Mouse (Mus musculus) right cerebral cortex, postnatal 36 days (tissue): ENCODE measurements around the gene Prkag2.
"Not testable (repeated sequence)": the region's sequence is repeated elsewhere in the genome, so short reads cannot be mapped to it uniquely, and the experiment has no call there.

ENCODE experiments used
- DNase-seq, 2 experiments: peaks; one replicate each; pipeline ENCODE4 v3.0.0; 2022; ENCODE audit warnings: low spot score in 2 of 2, mixed read lengths in 1 of 2

Prkag2 gene

DNA sequence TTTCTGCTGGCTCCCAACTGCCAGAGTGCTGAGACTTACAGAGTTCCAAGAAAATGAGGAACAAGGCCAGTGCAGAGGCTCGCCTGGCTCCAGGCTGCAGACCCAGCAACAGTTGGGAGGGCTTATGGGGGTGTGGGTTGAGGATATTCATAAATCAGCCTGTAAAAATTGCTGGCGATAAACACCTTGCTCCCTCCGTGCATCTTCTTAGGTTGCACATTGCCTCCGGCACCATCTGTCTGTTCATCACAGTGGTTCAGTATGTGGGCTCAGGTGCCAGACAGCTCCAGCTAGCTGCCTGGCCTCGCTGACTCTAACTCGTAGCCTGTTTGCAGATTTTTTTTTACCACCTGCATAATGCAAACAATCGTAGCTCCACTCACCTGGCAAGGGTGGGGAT, 13.4 kb downstream of the Prkag2 start:
- peak; percentile 68 to 79 for DNase-seq

DNA sequence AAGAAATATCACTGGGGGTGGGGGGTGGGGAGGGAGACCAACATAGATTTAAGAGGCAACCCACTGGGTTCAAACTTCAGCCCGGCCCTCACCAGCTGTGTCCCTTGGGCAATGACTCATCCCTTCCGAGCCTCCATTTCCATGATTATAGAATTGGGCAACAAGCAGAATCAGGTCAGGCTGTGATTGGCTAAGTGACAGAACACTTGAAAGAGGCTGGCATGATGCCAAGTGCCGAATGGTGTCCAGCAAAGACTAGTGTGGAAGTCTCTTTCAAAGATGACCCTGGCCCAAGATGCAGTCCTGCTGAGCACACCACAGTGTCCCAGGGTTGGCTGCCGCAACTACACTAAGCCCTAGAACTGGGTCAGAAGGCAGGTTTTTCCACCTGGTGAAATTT, 14.2 kb downstream of the Prkag2 start:
- peak in 1 of 2 experiments; percentile 45 for DNase-seq

DNA sequence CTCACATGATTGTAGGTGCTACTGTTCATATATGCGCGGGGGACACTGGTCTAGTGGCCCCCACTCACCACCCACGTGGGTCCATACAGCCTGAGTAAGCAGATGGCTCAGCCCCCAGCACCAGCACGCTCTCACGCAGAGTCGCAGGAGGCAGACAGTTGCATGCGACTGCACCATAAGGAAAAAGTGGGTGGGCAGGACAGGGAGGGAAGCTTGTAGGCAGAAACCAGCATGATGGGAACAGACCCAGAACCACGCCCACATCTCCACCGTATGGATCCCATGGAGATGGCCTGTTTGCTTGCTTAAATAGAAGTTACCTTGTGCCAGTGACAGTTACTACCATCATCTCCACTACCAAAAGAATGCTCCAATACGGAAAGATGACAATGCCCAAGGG, 15.3 kb downstream of the Prkag2 start:
- DNase-seq: peak; percentile 89

DNA sequence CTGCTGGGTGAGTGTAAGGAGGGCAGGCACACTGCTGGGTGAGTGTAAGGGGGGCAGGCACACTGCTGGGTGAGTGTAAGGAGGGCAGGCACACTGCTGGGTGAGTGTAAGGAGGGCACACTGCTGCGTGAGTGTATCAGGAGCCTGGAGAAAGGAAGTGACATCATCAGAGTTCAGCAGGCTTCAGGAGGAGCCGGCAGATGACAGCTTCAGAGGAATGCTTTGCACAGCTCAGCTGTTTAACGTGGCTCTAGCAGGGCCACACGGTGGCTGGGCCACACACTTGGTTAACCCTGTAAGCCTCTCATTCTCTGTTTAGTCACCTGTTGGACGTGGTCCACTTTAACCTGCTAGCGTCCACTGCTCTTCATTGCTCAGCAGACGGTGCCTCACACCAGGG, 16.6 kb downstream of the Prkag2 start:
- no peak for DNase-seq

DNA sequence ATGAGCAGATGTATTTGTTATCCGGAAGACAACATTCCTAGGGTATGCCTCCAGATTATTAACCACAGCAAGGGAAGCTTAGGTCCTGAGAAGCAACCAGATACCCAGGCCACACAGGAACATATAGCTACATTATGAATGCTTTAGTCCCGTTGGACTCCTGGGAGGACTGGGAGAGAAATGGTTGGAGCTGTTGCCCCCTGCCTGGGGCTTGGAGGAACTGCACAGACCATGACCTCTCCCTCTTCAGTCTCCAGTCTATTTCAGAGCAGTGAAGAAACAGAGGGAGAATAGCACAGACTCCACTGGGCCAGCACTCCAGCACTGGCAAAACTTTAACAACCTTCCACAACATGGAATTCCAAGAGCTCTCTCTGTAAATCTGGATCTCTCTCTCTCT, 17.9 kb downstream of the Prkag2 start:
- DNase-seq: no peak

DNA sequence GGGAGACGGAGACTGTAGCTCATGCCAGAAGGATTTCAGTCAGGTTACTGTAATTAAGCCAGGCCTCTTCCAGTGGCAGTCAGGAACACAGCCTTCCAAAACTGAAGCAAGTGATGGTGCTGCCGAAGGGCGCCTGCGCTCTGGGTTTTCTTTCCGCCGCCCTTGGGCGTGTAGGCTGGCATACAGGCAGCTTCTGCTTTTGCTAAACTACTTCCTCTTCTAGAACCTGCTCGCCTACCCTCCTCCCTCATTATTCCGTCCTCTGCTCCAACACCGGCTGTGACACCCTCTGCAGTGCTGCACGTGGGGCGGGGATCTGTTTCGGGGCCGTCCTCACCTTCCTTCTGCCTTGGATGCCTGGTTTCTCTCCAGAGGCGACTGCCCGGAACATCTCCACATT, 18.9 kb downstream of the Prkag2 start:
- DNase-seq: peak; percentile 81 to 84

DNA sequence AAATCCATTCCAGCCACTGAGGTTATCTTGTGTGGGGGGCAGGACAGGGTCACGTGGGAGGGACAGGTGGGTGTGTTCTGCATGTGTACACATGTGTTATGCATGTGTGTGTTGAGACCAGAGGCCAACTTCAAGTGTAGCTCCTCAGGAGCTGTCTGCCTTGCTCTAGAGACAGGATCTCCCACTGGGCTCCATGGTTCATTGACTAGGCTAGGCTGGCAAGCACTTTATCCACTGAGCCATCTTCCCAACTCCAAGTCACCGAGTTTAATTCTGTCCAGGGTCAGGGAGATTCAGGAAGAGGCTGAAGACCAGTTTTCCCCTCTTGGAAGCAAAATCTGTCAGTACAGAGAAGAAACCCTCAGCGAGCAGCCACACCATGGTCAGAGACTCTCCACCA, 19.4 kb downstream of the Prkag2 start:
- no peak for DNase-seq

DNA sequence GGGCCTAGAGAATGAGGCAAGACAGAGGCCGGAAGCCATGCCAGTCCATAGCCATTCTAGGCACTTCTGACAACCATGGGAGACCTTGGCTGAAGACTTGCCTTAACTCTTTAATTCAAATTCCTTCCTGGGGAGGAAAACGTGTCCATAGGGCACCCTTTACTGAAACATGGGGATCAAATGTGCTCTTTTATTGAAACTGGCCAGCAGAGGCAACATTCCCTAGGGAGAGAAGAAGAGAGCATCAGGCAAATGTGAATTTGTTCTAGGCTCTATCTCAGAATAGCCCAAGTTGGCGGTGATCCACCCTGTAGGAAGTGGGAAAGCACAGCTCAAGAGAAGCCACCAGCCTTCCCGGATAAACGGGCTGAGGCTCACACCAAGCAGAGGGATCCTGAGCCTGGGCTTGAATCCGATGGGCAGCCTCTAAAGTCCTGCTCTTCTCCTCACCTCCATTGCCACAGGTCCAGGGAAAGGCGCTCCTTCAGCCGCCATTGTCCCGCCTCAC, 19.9 kb downstream of the Prkag2 start:
- DNase-seq: peak; percentile 56 to 80

DNA sequence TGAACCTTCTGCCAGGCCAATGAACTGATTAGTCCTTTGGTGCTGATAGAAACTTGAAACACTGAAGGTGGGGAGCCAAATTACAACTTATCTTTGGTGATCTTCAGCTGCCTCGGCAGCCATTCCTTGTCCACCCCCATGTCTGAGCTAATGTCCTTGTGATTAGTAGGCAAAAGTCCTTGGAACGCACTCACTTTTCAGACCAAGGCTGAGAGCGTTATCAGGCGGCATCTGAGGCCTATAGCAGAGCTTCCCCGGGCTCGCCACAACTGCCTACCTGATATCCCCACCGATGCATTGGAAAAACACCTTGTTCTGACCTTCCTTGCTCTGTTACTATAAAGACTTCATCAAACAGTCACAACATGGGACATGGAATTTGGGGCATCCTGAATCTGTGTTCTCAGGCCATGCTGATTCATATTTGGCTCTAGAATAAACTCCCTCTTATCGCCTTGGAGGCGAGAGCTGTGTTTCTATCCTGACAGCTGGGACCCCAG, 20.6 kb downstream of the Prkag2 start:
- DNase-seq: no peak

DNA sequence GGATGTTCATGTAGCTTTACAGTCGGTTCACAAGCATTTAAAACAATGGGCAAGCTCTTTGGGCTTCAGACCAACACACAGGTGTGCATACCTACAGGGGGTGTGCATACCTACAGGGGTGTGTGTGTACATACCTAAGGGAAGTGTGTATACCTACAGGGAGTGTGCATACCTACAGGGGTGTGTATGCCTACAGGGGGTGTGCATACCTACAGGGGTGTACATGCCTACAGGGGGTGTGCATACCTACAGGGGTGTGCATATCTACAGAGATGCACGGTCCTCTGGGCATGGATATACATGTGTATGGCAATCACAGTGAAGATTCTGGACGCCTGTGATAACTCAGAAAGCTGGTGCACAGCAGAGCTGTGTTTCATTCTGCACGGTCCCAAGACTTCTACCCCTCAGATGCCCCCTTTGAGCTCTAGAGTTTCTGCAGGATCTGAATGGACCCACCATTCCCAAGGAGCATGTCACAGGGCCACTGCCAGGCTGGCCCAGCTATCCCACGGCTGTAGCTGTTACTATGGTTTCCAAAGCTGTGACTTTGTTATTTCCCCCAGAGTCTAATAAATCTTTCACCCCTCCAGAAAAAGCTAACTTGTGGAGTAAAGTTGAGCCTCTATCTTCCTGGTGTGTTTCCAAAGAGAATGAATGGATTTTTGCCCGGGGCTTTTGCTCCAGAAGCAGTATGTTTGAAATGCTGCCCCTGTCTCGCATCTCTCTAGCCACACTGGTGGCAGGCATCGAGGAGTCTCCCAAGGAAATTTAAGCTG, 22.4 kb downstream of the Prkag2 start:
- DNase-seq: no peak

DNA sequence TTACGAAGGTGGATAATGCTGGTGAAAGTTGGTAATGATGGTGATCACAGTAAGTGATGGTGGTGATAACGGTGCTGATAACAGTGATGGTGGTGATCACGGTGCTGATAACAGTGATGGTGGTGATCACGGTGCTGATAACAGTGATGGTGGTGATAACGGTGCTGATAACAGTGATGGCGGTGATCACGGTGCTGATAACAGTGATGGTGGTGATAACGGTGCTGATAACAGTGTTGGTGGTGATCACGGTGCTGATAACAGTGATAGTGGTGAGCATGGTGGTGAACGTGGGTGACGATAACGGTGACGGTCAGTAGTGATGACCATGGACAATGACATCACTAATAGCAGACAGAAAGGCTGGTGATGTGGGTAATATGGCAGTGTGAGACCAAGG, 23.2 kb downstream of the Prkag2 start:
- DNase-seq: not testable (repeated sequence)

DNA sequence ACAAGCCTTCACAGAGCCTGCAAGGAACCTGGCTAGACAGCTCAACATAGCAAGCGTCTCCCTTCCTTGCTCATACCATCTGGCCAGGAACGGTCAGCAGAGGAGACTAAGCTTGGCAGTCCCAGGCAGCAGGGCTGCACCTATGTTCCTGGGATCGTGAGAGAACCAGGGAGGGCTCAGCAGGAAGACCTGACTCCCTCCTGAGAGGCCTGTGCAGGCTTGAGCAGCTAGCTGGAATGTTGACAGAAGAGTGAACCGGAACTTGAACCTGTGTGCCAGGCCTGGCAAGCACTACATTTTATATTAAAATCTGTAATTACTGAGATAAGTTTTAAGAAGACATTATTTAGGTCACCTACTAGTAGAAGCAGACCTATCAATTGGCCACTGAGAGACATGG, 24.8 kb downstream of the Prkag2 start:
- DNase-seq: no peak

DNA sequence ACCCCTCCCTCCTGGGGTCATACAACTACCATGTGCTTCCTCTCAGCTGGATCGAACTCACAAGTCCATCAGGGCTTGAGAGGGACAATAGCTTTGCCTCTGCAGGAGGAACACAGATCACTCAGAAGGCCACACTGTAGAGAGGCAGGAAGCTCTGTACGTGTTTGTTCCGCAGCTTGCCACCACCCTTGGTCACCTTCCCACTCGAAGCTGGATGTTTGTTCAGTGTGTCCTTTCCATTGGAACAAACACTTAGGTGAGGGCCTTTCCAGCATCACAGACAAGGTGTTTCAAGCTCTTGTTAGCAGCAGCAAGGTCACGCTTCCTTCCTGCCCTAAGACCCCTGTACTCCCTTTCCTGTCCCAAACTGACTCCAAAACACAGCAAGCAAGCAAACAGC, 30.6 kb downstream of the Prkag2 start:
- no peak for DNase-seq

DNA sequence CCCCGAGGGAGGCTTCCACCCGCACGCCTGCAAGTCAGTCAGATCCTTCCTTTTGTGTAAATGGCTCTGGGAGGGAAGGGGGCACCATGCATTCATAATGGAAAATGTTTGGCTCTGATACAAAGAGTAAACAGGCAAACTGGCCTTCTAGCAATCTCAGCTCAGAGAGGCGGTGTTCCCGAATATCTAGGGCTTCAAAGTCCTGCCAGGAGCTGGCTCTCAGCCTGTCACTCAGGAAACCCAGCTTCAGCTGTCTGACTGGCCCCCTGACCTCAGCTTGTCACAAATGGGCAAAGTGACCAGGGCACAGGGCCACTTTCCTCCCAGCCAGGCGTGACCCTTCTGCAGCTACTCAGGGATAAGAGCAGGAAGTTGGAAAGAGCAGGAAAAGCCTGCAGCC, 33.3 kb downstream of the Prkag2 start:
- DNase-seq: no peak

DNA sequence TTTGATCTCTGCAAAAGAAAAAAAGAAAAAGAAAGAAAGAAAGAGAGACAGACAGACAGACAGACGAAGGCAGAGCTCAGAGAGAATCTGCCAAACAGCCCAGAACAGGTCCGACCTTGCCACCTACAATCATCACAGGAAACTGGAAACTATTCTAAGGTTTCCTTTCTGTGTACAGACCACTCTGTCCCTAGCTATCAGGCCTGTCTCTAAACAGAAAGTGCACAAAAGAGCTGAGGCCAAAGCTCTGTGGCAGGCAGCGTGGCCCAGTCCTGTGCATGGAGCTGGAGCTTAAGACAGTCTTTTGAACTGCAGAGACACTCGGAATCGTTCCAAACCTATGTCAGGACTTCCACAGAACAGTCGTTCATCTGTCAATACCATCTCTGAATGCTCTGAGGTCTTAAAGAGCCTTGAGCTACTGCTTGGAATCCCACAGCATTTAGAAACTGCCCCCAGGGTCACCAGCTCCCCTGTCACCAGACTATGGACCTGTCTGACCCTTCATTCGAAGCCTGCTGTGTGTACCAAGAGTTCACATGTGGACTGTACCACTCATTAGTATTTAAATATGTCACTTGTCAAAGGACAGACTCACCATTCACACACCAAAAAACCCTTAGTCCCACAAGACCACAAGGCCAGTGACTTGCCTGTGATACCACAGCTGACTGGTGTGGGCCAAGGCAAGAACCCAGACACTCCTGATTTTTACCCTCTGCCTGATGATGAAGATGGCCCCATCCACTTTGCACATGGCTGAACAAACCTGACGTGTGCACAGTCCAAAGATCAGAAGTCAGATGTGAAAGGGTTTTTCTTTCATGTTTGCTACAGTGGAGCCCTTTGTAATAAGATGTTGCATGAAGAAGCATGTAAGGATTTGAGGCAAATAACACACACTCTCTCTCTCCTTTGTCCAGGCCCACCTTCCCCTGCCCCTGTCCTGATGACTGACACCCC, 35.9 kb downstream of the Prkag2 start:
- DNase-seq: no peak

DNA sequence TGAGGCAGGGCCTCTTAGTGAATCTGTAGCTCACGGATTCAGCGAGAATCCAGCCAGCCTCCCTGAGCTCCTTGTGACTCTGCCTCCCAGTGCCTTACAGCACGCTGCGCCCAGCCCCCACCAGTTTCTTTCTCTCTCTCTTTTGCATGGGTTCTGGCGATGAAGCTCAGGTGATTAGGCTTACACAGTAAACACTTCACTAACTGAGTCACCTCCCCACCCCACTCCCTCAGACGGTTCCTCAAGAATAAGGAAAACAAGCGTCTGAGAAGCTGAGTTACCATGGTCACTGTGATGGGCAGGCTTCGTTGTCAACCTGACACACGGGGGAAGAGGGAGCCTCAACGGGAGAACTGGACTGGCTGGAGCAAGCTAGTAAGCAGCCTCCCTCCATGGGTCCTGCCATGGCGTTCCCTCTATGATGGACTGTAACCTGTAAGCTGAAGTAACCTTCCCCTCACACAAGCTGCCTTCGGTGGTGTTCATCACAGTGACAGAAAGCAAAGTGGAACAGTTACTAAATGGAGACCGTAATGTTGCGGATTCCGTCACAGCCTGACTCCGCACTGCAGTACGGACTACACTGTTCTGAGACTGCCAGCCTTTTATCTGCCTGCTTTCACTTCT, 37.8 kb downstream of the Prkag2 start:
- no peak for DNase-seq

DNA sequence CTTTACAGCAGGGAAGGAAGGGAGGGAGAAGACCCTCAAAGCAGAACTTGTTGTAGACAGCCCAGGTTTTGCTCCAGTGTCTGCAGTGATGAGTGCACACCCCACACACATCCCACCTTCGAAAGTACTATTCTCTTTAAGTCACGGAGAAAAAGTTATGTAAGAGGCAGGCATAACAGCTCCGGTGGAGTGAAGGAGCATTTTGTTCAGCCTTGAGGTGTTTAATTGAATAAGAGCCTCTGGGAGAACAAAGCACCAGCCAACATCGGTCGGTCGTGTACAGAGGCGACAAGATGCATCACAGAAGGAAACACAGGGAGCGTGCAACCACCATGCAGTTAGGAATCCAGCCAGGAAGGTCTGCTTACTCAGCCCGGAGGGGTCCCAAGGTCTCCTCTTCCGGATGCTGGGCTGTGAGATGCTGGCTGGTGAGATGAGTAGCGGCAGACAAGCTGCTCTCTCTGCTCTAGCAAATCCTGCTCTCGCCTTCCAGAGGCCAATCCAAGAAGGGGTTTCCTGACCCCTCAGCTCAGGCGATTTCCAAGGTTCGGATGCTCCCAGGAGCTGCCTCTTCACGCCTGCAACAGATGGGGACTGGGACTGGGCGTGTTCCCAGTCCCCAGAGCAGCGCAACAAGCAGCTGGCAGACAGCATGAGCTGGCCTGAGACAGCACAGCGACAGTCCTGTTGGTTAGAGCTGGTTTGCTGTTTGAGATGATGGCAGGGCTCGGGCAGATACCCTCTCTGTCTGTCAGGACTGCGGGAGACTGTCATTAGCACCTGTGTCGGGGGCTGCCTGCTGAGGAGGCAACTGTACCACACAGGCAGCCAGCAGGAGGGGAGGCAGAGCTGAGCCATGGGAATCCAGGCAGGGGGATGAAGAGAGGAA, 41.3 kb downstream of the Prkag2 start:
- DNase-seq: peak in 1 of 2 experiments; percentile 39

DNA sequence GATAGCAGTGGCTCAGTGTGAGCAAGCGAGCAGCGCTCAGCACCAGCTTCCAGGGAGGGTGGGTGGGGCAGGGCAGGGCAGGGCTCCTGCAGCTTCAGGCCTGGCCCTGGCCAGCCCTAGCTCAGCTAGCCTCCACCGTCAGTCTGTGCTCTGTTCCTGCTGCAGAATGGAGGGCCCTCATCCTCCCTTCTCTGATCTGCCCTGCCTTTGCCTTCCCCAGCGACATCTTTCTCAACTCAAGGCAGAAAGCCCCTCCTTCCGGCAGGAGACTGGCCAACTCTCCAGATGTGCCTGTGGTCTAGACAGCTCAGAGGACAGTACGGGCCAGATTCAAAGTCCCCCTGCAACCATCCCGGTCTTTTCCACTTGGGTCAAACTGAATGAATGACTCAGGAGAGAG, 42.0 kb downstream of the Prkag2 start:
- no peak for DNase-seq

DNA sequence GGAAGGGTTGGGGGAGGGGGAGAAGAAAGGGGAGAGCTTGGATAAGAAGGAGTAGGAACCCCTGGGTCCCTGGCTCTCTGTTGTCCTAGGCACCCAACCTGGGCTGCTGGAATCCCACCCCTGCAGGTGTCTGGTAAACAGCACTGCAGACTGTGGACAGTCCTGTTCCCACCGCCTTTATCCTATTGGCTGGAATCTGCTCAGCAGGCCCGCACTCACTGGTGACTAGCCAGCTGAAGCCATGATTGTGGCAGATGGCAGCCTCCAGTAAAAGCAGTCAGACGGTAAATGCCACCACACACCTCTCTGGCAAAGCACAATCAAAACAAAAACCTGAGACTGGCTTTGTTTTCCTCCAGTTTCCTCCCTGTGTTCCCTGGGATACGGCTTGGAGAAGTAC, 45.2 kb downstream of the Prkag2 start:
- DNase-seq: no peak

DNA sequence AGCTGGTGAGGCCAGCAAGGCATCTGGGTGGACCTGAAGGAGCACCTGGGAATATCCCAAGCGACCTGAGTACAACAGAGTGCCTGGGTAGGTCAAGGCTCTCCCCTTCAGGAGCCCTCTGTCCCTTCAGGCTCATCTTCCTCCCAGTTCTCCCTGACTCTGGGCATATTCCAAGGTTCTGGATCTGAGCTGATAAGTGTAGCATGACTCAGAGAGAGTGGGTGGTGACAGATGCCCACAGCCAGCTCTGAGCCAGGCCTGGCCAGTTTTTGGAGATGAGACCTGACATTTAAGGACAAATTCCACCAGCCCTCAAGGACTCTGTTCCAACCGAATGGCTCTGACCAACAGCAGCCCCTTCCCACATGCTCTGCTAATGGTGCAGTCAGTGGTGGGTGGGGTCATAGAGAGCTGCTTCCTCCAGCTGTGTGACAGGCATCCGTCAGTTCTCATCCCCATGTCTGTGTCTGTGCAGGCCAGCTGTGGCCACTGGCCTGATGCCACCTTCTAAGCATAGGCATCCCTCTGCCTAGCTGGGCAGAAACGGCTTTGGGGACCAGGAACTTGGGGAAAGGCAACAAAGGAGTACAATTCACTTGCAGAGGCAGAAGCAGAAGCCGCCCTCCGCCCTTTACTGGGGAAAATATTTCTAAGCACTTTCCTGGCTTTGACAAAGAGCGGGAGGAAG, 46.3 kb downstream of the Prkag2 start:
- DNase-seq: peak; percentile 36 to 59
